Comparison of ENCODE assay signal across 12 mouse cellular contexts in genomic region chr19:34846508-34847038, GRCm38 (mm10). TPM values are rescaled to one million over a fixed set of nuclear protein-coding genes. Genes with fewer than 3 reads are reported as not detected.
DNase-seq lines count a peak whose midpoint lies in the region; ATAC-seq lines count a peak whose summit lies in the region.
"Had no signal": no experiment of that assay in that cellular context is flagged by ENCODE, and none has a peak within 500 bp of the region (broad histone marks: within the 10 kb centered on the region; RNA-seq: fewer than 3 reads in every experiment).

No protein-coding gene starts in this region.

- H3K9me3 ChIP-seq in liver, embryonic 16.5 days (replicated peaks; ENCODE audit: control insufficient read depth, low read length): no peaks in the 10 kb centered on the region
- H3K9me3 ChIP-seq: forebrain, embryonic 10.5 days; limb, embryonic 15.5 days had no signal

- H3K27me3 ChIP-seq in liver, embryonic 16.5 days (ENCODE audit: control insufficient read depth, insufficient read depth, low read depth, low read length): no peaks in the 10 kb centered on the region
- H3K27me3 ChIP-seq: limb, embryonic 15.5 days had no signal

- no peaks in the 10 kb centered on the region for H3K36me3 ChIP-seq in liver, embryonic 16.5 days (ENCODE audit: control insufficient read depth, insufficient read depth)
- H3K36me3 ChIP-seq: forebrain, embryonic 10.5 days; limb, embryonic 15.5 days had no signal

- ATAC-seq in common myeloid progenitor, adult 5-6 weeks (replicated peaks; ENCODE audit: low read depth, poor library complexity, severe bottlenecking): peak; percentile 47
- ATAC-seq in liver, embryonic 16.5 days (ENCODE audit: low read depth): peak; percentile 30

- 15% methylated on average over 12 of the region's 12 CpGs for WGBS in liver, embryonic 16.5 days (ENCODE audit: insufficient replicate concordance)

- H3K9ac ChIP-seq in liver, embryonic 16.5 days (ENCODE audit: low read depth, low read length): no peak overlapping the region; the same call in 1 of the 2 replicates
- H3K9ac ChIP-seq: limb, embryonic 15.5 days had no signal

- H3K4me2 ChIP-seq in liver, embryonic 16.5 days (ENCODE audit: low read depth, low read length): peak overlapping the region; percentile 48
- H3K4me2 ChIP-seq: limb, embryonic 15.5 days had no signal

- DNase-seq in thymus, postnatal 0 days (ENCODE audit: low spot score): peak; percentile 31
- DNase-seq in thymus, postnatal 25 days: no peak
- no peak for DNase-seq in left cerebral cortex, adult 11 months (ENCODE audit: low spot score)
- DNase-seq in yolk sac, embryonic 10.5 days (ENCODE audit: low spot score): no peak
- DNase-seq in kidney, adult 11 months: no peak
- DNase-seq: cerebellum, adult 9-10 months; heart, postnatal 10 days; kidney, postnatal 4 days had no signal

- peak overlapping the region; percentile 27; the same call in 1 of the 2 replicates for H3K4me3 ChIP-seq in liver, embryonic 16.5 days (ENCODE audit: low read depth, low read length)
- H3K4me3 ChIP-seq: forebrain, embryonic 10.5 days; limb, embryonic 15.5 days had no signal

- 0 out of 2 replicates have a peak overlapping the region, but pooled peaks have one; percentile 17 for H3K27ac ChIP-seq in liver, embryonic 16.5 days (ENCODE audit: low read length)
- H3K27ac ChIP-seq: forebrain, embryonic 10.5 days; limb, embryonic 15.5 days had no signal

- H3K4me1 ChIP-seq in liver, embryonic 16.5 days (ENCODE audit: control insufficient read depth, low read depth, low read length): peaks cover 29% of the 10 kb centered on the region

RNA-seq across cellular contexts. Expression of gene Pank1, which starts 32.7 kb away (rescaled TPM):
- polyA plus RNA-seq in thymus, postnatal 0 days (2015; fragmentation: Nextera tagmentation; extraction: Ambion mirVana): 2.5 and 3.0 TPM in 2 replicates
- total RNA-seq in common myeloid progenitor, adult 5-6 weeks (2017): 13.1 and 15.7 TPM in 2 replicates
- polyA plus RNA-seq in liver, embryonic 16.5 days (2015; fragmentation: Nextera tagmentation; extraction: Ambion mirVana): 10.0 and 10.7 TPM in 2 replicates
